Mouse (Mus musculus) adrenal gland, postnatal 10 days (tissue): ENCODE results near the gene 3110021N24Rik. TPM values are rescaled to one million over a fixed set of nuclear protein-coding genes. Genes with fewer than 3 reads are reported as not detected.
A peak's percentile ranks its signal among the peaks of the same experiment; 100 is the strongest.
"Not testable (repeated sequence)": the region's sequence is repeated elsewhere in the genome, so short reads cannot be mapped to it uniquely, and the experiment has no call there.

Experiments used
- DNase-seq: peaks from one replicate; pipeline ENCODE4 v3.0.0; 2021; ENCODE audit warnings: mixed read lengths
- long read RNA-seq, 2 experiments: library from polyadenylated mRNA; stranded (forward); transcript quantifications; one replicate each; pipeline ENCODE4 v2.0.0; 2021
- total RNA-seq, 2 experiments: library from RNA; stranded (reverse); gene quantifications; 2 replicates each; pipeline ENCODE4 v1.2.3; 2021

3110021N24Rik gene
- total RNA-seq = under 1 TPM; 0.42 to 0.73 TPM
- long read RNA-seq, experiment 1 = 0 reads
- long read RNA-seq, experiment 2, partial matches to known transcripts = 0 of 1 reads
- long read RNA-seq, experiment 2, other reads (novel, unspliced or antisense) = 1 of 1 reads

DNA sequence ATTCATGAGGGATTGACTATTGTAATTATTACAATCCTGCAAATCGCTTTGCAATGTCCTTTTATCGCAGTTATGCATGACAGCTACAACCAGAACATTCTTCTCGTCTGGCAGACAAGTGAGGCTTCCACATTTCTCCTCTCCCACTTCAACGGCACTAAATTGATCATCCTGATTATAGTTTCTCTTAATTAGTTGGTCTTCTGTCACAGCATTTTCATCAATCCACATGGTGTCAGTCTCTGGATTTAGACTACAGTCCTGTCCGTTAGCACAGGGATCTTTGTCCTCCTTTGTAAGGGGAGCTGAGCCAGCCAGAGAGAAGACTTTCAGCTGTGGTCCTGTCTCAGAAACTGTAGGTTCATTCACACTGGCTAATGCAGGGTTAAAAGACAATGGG, at the start of gene 3110021N24Rik:
Gene 3110021N24Rik (plus strand): TSS at position 301 of the 400 bp plus-strand sequence.
- DNase-seq = no peak

- no peak for DNase-seq
Measured at GRCm38 (mm10) chr4:108686156-108686555, 33.3 kb upstream of the 3110021N24Rik start.

- not testable (repeated sequence) for DNase-seq
Measured at GRCm38 (mm10) chr4:108687098-108687497, 32.4 kb upstream of the 3110021N24Rik start.

DNA sequence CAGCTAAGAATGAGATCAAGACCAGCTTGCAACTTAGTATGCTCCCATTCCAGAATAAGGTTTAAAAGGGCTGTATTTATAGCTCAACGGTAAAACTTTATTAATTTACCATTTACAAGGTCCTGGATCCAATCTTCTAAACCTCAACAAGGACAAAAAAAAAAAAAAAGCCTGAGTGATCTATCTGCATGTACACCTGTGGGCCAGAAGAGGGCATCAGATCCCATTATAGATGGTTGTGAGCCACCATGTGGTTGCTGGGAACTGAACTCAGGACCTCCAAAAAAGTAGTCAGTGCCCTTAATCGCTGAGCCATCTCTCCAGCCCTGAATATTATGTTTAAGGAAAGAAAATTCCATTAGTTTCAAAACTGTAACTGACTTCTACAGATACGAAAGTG, 29.0 kb upstream of the 3110021N24Rik start:
- no peak for DNase-seq

GRCm38 (mm10) chr4:108691469-108691868, 28.0 kb upstream of the 3110021N24Rik start:
- no peak for DNase-seq

- DNase-seq = peak; percentile 40
Measured at GRCm38 (mm10) chr4:108696934-108697333, 22.5 kb upstream of the 3110021N24Rik start.

- no peak for DNase-seq
Measured at GRCm38 (mm10) chr4:108708209-108708608, 11.2 kb upstream of the 3110021N24Rik start.

DNA sequence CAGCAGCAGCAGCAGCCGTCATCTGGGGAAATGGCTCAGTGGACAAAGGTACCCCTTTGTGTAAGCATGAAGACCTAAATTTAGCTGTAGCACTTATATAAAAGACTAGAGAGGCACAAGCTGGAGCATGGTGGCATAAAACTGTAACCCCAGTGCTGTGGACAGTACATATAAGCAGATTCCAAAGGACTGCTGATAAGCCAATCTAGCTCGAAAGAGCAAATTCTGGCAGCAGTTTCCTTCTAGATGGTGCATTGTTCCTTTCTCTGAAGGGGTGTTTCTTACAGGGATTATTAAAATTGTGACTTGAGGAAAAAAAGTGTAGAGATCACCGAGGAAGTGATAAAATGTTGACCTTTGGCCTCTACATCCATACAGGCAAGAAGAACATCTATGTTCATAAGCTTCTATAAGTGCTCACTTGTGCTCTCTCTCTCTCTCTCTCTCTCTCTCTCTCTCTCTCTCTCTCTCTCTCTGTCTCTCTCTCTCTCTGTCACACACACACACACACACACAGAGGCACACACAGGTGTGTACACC, 1.9 kb downstream of the 3110021N24Rik start:
- DNase-seq = no peak

DNA sequence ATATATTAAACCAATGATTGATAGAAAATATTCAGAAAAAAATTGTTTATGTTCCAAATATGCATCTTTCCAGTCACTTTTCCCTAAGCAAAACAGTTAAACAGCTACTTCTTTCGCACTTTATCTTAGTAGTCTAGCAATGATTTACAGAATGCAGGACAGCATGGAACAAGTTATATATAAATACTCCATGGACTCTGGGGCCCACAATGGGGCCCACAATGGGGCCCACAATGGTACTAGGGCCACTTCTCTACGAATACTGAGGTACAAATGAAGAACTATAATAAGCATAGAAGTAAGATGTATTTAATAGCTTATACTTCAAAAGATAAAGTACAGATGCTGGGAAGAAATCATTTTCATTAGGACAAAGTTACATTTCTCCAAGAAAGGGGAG, 4.7 kb downstream of the 3110021N24Rik start:
- DNase-seq = no peak

DNA sequence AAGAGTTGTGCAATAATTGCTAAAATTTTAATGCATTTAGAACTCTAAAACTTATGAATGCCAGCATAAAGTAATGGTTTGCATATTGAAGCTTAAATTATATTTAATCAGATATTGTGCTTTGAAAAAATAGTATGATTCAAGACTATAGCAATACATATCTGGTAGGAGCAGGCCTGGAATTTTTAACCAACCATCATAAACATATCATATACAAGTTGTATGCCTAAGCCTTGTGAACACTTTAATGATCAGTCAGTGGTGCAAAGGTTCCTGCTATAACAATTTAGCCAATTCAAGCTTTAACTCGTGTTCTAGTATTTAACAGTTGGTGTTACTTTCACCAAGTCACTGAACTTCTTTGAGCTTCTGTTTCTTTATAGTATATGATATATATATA, 11.0 kb downstream of the 3110021N24Rik start:
- no peak for DNase-seq

GRCm38 (mm10) chr4:108731582-108731981, 12.1 kb downstream of the 3110021N24Rik start:
- no peak for DNase-seq

DNA sequence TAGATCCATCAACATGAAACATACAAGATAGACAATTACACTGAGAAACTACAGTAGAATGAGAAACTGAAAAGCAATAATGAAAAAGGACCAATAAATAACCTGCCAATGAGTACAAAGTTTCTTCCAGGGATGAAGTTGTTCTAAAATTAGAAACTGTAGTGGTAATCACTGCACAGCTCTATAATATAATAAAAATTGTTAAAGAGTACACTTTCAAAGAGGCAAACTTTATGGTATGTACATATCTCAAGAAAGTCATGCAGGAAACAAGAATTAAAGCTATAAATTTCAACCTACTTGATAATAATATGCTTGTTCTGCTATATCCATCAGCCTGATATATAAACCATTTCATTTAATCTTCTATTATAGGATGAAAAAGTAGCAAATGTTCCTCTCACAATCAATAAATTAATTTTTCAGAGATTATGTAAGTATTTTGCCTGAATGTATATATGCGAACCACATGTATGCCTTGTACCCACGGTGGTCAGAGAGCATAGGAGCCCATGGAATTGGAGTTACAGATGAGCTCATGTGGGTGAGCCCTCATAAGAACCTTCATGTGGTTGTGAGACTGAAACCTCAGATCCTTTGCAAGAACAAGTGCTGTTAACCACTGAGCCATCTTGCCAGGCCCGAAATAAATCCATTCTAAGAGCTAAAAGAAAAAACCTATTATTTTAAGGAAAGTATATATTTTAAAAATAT, 26.9 kb downstream of the 3110021N24Rik start:
- no peak for DNase-seq

DNA sequence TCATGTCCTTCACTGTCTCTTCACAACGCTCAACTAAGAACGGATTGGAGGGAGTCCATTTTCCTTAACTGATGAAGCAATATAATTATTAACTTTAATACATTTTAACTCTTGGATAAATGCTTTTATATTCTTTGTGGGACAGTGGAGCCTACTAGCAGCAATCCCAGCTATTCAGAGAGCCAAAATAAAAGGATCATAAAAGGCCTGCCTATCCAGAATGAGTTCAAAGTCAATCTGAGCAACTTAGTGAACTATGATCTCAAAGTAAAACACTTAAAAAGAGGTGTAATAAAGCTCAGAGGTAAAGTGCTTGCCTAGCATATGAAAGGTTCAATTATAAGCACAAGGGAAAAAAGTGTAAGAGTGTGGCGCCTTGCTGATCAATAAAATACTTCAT, 40.1 kb downstream of the 3110021N24Rik start:
- DNase-seq = no peak

DNA sequence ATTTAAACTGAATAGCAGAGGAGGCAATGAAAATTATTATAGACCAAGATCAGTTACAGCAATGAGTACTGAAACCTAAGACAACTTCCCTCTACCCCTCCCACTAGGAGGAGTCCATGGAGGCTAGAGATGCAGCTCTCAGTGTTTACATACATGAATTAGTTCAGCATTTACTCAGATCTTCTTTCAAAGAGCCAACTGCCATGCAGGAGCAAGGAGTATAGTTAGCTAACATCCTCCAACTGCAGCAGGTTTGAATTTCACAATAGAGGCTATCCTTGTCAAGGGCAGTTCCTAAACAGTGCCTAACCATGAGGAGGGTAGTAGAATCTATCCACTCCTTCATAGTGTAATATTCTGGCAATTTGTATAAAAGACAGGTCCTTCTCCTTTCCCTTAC, 49.1 kb downstream of the 3110021N24Rik start:
- DNase-seq = no peak

DNA sequence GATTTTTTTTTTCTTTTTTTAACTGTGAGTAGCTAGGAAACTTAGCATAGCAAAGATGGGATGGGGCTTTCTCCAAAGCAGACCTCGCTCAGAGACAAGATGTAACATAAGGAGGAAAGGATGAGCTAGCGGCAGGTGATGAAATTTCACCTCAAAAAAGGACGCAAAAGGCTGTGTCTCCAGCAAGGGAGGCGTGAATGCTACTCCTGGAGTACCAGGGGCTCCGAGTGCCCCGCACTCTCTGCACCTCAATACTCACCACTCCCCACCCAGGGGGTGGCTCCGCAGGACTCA, 60.3 kb downstream of the 3110021N24Rik start:
- DNase-seq = no peak

GRCm38 (mm10) chr4:108780057-108780863, 60.8 kb downstream of the 3110021N24Rik start, which contains the start of gene Zfyve9:
TSS of gene Zfyve9 (minus strand) at chr4:108780798.
- peak; percentile 91 for DNase-seq

GRCm38 (mm10) chr4:108780864-108781205, 61.4 kb downstream of the 3110021N24Rik start:
- DNase-seq = no peak

DNA sequence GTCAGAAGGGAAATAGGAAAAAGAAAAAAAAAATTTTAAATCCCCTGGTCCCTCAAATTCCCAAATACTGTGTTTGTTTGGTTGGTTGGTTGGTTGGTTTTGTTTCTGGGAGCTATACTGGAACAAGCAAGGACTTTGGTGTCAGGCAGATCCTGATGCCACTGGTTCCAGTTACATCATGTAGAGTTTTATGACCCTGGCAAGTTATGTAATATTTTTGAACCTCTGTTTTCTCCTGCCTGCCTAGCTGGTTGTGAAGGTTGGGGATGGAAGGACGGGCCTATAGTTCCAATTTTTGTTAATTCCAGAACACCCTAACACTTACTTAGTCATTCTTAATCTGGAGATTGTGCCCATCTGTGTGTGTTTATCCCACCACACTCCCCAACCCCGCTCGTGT, 62.1 kb downstream of the 3110021N24Rik start:
- DNase-seq = no peak

- peak; percentile 34 for DNase-seq
Measured at GRCm38 (mm10) chr4:108782421-108783085, 63.1 kb downstream of the 3110021N24Rik start.

GRCm38 (mm10) chr4:108789258-108789936, 69.9 kb downstream of the 3110021N24Rik start:
- no peak for DNase-seq

DNA sequence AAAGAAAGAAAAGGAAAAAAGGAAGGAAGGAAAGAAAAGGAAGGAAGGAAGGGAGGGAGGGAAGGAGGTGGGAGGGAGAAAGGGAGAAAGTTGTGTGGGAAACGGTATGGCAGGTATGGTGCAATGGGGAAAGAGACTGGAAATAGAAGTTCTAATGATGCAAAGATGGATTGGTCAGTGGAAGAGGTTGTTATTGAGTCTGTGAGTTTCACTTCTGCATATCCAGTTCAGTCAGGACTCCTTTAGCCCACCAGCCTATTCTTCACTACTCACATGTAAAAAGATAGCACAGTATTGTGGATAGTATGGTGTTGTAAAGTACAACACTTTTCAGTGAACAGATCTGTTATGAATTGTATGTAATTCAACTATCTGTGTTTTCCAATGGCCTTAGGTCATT, 71.1 kb downstream of the 3110021N24Rik start:
- no peak for DNase-seq

DNA sequence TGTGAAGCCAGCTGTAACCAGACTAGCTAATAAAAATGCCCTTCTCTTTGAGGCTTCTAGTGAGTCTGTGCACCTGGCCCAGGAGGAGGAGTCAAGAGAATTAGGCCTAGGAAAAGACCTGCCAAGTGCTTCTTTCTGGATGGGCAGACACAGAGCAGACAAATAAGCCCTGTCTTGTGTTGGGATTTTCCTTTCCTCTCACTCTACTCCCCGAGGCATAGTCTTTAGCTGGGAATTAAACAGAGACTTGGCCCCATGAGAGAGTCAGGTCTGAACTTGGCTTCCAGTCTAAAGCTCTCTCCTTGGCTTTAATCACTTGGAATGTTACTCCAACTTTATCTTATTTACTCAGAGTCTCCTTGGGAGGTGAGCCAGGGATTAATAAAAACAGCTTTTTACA, 74.5 kb downstream of the 3110021N24Rik start:
- no peak for DNase-seq
